Mouse (Mus musculus): ENCODE results near the gene Rab4a.

DNA sequence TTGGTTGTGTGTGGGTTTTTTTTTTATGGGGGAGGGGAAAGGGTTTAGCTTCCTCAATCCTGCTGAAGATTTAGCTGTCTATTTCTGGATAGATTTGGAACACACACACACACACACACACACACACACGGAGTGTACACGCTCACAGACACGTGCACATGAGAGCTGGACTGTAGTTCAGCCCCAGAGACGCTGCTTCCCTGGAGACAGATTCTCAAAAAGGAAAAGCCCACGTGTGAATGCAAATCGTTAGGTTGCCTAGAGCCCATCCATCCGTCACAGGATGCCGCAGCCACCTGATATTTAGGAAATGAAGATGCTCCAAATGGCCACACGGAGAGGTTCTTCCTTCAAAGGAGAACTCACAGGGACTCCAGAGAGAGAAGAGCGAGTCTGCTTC, 74.5 kb downstream of the Rab4a start:
- TF ChIP-seq CTCF (IDR thresholded peaks at IDR 0.05; ENCODE audit: borderline replicate concordance, control insufficient read depth, extremely low read depth, insufficient read depth, low read length, poor library complexity) (no peak), POLR2A (IDR thresholded peaks at IDR 0.05; ENCODE audit: control insufficient read depth, extremely low read depth, insufficient read depth, low read length, poor library complexity) (no peak)
